Mouse (Mus musculus) retina, postnatal 7 days (tissue): Measurements from ENCODE around the gene Oasl2.

ENCODE experiments used
- DNase-seq: peaks from one replicate; pipeline ENCODE4 v3.0.0-alpha.2; 2012; ENCODE audit warnings: low read depth, low spot score

Gene Oasl2

GRCm38 (mm10) chr5:114958069-114958468 lies 61.3 kb downstream of the Oasl2 start:
- no peak for DNase-seq
